Mouse (Mus musculus): ENCODE data around the gene Wdr89. TPM values are rescaled to one million over a fixed set of nuclear protein-coding genes. Genes with fewer than 3 reads are reported as not detected.

Gene Wdr89
- polyA plus RNA-seq, 1 experiment from 2014 or later, result 7.1 TPM

GRCm38 (mm10) chr12:75678393-75678792 is 9.1 kb upstream of the Wdr89 start:
- ATAC-seq, result no peak
- H3K9me3 ChIP-seq (ENCODE audit: control insufficient read depth, low read length), result no peaks in the 10 kb centered on the region
- H3K27ac ChIP-seq (ENCODE audit: low read depth, low read length), result no peak overlapping the region
- no peaks in the 10 kb centered on the region for H3K27me3 ChIP-seq (replicated peaks; ENCODE audit: control insufficient read depth, insufficient read depth, low read length)
- no peaks in the 10 kb centered on the region for H3K36me3 ChIP-seq (ENCODE audit: control insufficient read depth, insufficient read depth, low read length)
- H3K4me3 ChIP-seq (ENCODE audit: low read length), result no peak overlapping the region
- 93% methylated on average over 4 of the region's 4 CpGs for WGBS
- H3K9ac ChIP-seq (ENCODE audit: low read depth, low read length), result no peak overlapping the region
- no peaks in the 10 kb centered on the region for H3K4me1 ChIP-seq (ENCODE audit: control insufficient read depth, insufficient read depth, low read depth, low read length)
- no peak overlapping the region for H3K4me2 ChIP-seq (ENCODE audit: low read length)

GRCm38 (mm10) chr12:75672630-75673029 is 3.3 kb upstream of the Wdr89 start:
- Histone ChIP-seq H3K4me3 (ENCODE audit: low read length) (no peak overlapping the region), H3K9me3 (ENCODE audit: control insufficient read depth, low read length) (no peaks in the 10 kb centered on the region), H3K27ac (ENCODE audit: low read depth, low read length) (no peak overlapping the region), H3K27me3 (replicated peaks; ENCODE audit: control insufficient read depth, insufficient read depth, low read length) (no peaks in the 10 kb centered on the region), H3K9ac (ENCODE audit: low read depth, low read length) (no peak overlapping the region), H3K4me2 (ENCODE audit: low read length) (no peak overlapping the region), H3K4me1 (ENCODE audit: control insufficient read depth, insufficient read depth, low read depth, low read length) (peaks cover 10% of the 10 kb centered on the region), H3K36me3 (ENCODE audit: control insufficient read depth, insufficient read depth, low read length) (no peaks in the 10 kb centered on the region)
- no peak for ATAC-seq
- 96% methylated on average over 4 of the region's 4 CpGs for WGBS

GRCm38 (mm10) chr12:75671759-75672315 is 2.5 kb upstream of the Wdr89 start:
- Histone ChIP-seq H3K4me2 (ENCODE audit: low read length) (no peak overlapping the region), H3K4me3 (ENCODE audit: low read length) (no peak overlapping the region), H3K27ac (ENCODE audit: low read depth, low read length) (no peak overlapping the region), H3K4me1 (ENCODE audit: control insufficient read depth, insufficient read depth, low read depth, low read length) (peaks cover 10% of the 10 kb centered on the region), H3K36me3 (ENCODE audit: control insufficient read depth, insufficient read depth, low read length) (no peaks in the 10 kb centered on the region), H3K27me3 (replicated peaks; ENCODE audit: control insufficient read depth, insufficient read depth, low read length) (no peaks in the 10 kb centered on the region), H3K9me3 (ENCODE audit: control insufficient read depth, low read length) (no peaks in the 10 kb centered on the region), H3K9ac (ENCODE audit: low read depth, low read length) (no peak overlapping the region)
- 88% methylated on average over 3 of the region's 3 CpGs for WGBS
- no peak for ATAC-seq

- no peak for ATAC-seq
- Histone ChIP-seq H3K4me3 (ENCODE audit: low read length) (peak overlapping the region; percentile 68), H3K36me3 (ENCODE audit: control insufficient read depth, insufficient read depth, low read length) (no peaks in the 10 kb centered on the region), H3K4me1 (ENCODE audit: control insufficient read depth, insufficient read depth, low read depth, low read length) (peaks cover 10% of the 10 kb centered on the region), H3K27me3 (replicated peaks; ENCODE audit: control insufficient read depth, insufficient read depth, low read length) (no peaks in the 10 kb centered on the region), H3K4me2 (ENCODE audit: low read length) (peak overlapping the region; percentile 90), H3K9me3 (ENCODE audit: control insufficient read depth, low read length) (no peaks in the 10 kb centered on the region), H3K27ac (ENCODE audit: low read depth, low read length) (no peak overlapping the region), H3K9ac (ENCODE audit: low read depth, low read length) (peak overlapping the region; percentile 52; the same call in 1 of the 2 replicates)
- 92% methylated on average over 6 of the region's 6 CpGs for WGBS
Measured at GRCm38 (mm10) chr12:75670611-75671010, 1.3 kb upstream of the Wdr89 start.

GRCm38 (mm10) chr12:75668916-75669257 is 450 bp downstream of the Wdr89 start:
- H3K4me3 ChIP-seq (ENCODE audit: low read length), result peak overlapping the region; percentile 68
- no peak for ATAC-seq
- H3K9ac ChIP-seq (ENCODE audit: low read depth, low read length), result peak overlapping the region; percentile 82
- no peaks in the 10 kb centered on the region for H3K36me3 ChIP-seq (ENCODE audit: control insufficient read depth, insufficient read depth, low read length)
- WGBS, result 2% methylated on average over 9 of the region's 9 CpGs
- peaks cover 10% of the 10 kb centered on the region for H3K4me1 ChIP-seq (ENCODE audit: control insufficient read depth, insufficient read depth, low read depth, low read length)
- peak overlapping the region; percentile 78 for H3K27ac ChIP-seq (ENCODE audit: low read depth, low read length)
- H3K9me3 ChIP-seq (ENCODE audit: control insufficient read depth, low read length), result no peaks in the 10 kb centered on the region
- H3K27me3 ChIP-seq (replicated peaks; ENCODE audit: control insufficient read depth, insufficient read depth, low read length), result no peaks in the 10 kb centered on the region
- peak overlapping the region; percentile 85 for H3K4me2 ChIP-seq (ENCODE audit: low read length)

GRCm38 (mm10) chr12:75668221-75668620 is 1.1 kb downstream of the Wdr89 start:
- no peaks in the 10 kb centered on the region for H3K9me3 ChIP-seq (ENCODE audit: control insufficient read depth, low read length)
- no peak overlapping the region for H3K27ac ChIP-seq (ENCODE audit: low read depth, low read length)
- ATAC-seq, result no peak
- no peak overlapping the region for H3K4me2 ChIP-seq (ENCODE audit: low read length)
- H3K36me3 ChIP-seq (ENCODE audit: control insufficient read depth, insufficient read depth, low read length), result no peaks in the 10 kb centered on the region
- WGBS, result 91% methylated on average over 2 of the region's 2 CpGs
- H3K9ac ChIP-seq (ENCODE audit: low read depth, low read length), result no peak overlapping the region
- peaks cover 10% of the 10 kb centered on the region for H3K4me1 ChIP-seq (ENCODE audit: control insufficient read depth, insufficient read depth, low read depth, low read length)
- H3K27me3 ChIP-seq (replicated peaks; ENCODE audit: control insufficient read depth, insufficient read depth, low read length), result no peaks in the 10 kb centered on the region
- no peak overlapping the region for H3K4me3 ChIP-seq (ENCODE audit: low read length)

- Histone ChIP-seq H3K27ac (ENCODE audit: low read depth, low read length) (no peak overlapping the region), H3K27me3 (replicated peaks; ENCODE audit: control insufficient read depth, insufficient read depth, low read length) (no peaks in the 10 kb centered on the region), H3K9ac (ENCODE audit: low read depth, low read length) (no peak overlapping the region), H3K36me3 (ENCODE audit: control insufficient read depth, insufficient read depth, low read length) (no peaks in the 10 kb centered on the region), H3K4me3 (ENCODE audit: low read length) (no peak overlapping the region), H3K9me3 (ENCODE audit: control insufficient read depth, low read length) (no peaks in the 10 kb centered on the region), H3K4me1 (ENCODE audit: control insufficient read depth, insufficient read depth, low read depth, low read length) (peaks cover 10% of the 10 kb centered on the region), H3K4me2 (ENCODE audit: low read length) (no peak overlapping the region)
- no peak for ATAC-seq
Measured at GRCm38 (mm10) chr12:75666939-75667338, 2.4 kb downstream of the Wdr89 start.

GRCm38 (mm10) chr12:75664516-75664810 is 4.9 kb downstream of the Wdr89 start:
- Histone ChIP-seq H3K36me3 (ENCODE audit: control insufficient read depth, insufficient read depth, low read length) (no peaks in the 10 kb centered on the region), H3K4me2 (ENCODE audit: low read length) (no peak overlapping the region), H3K27me3 (replicated peaks; ENCODE audit: control insufficient read depth, insufficient read depth, low read length) (no peaks in the 10 kb centered on the region), H3K4me3 (ENCODE audit: low read length) (no peak overlapping the region), H3K9me3 (ENCODE audit: control insufficient read depth, low read length) (no peaks in the 10 kb centered on the region), H3K4me1 (ENCODE audit: control insufficient read depth, insufficient read depth, low read depth, low read length) (0 out of 2 replicates have a peak, but pooled peaks cover 2% of the 10 kb centered on the region), H3K9ac (ENCODE audit: low read depth, low read length) (no peak overlapping the region), H3K27ac (ENCODE audit: low read depth, low read length) (no peak overlapping the region)
- 17% methylated on average over 6 of the region's 6 CpGs for WGBS
- no peak for ATAC-seq

- Histone ChIP-seq H3K36me3 (ENCODE audit: control insufficient read depth, insufficient read depth, low read length) (no peaks in the 10 kb centered on the region), H3K4me2 (ENCODE audit: low read length) (no peak overlapping the region), H3K27me3 (replicated peaks; ENCODE audit: control insufficient read depth, insufficient read depth, low read length) (no peaks in the 10 kb centered on the region), H3K27ac (ENCODE audit: low read depth, low read length) (no peak overlapping the region), H3K4me1 (ENCODE audit: control insufficient read depth, insufficient read depth, low read depth, low read length) (0 out of 2 replicates have a peak, but pooled peaks cover 2% of the 10 kb centered on the region), H3K9me3 (ENCODE audit: control insufficient read depth, low read length) (no peaks in the 10 kb centered on the region), H3K4me3 (ENCODE audit: low read length) (no peak overlapping the region), H3K9ac (ENCODE audit: low read depth, low read length) (no peak overlapping the region)
- no peak for ATAC-seq
- 44% methylated on average over 13 of the region's 13 CpGs for WGBS
Measured at GRCm38 (mm10) chr12:75663646-75664515, 5.5 kb downstream of the Wdr89 start.

Data from hindbrain, embryonic 16.5 days (tissue).